In genomic region chr3:147868281-147868680, GRCm38 (mm10) we compare ENCODE assay signal across 35 mouse cellular contexts.
"Had no signal": no experiment of that assay in that cellular context is flagged by ENCODE, and none has a peak within 500 bp of the region (broad histone marks: within the 10 kb centered on the region; RNA-seq: fewer than 3 reads in every experiment).

No protein-coding gene starts in this region.

- ATAC-seq: hindbrain, embryonic 16.5 days; hindbrain, postnatal 0 days; inflammation-experienced regulatory T-cells, adult 6 months; intestine, embryonic 15.5 days; intestine, embryonic 16.5 days; intestine, postnatal 0 days had no signal

- H3K9me3 ChIP-seq: heart, embryonic 10.5 days; heart, embryonic 12.5 days; heart, embryonic 13.5 days; heart, embryonic 15.5 days; hindbrain, embryonic 10.5 days; hindbrain, embryonic 12.5 days; hindbrain, embryonic 13.5 days; hindbrain, embryonic 15.5 days; intestine, embryonic 15.5 days; kidney, embryonic 15.5 days had no signal

- H3K27me3 ChIP-seq: heart, embryonic 12.5 days; heart, embryonic 13.5 days; heart, embryonic 15.5 days; hindbrain, embryonic 12.5 days; hindbrain, embryonic 13.5 days; hindbrain, embryonic 15.5 days; intestine, embryonic 15.5 days; kidney, embryonic 15.5 days had no signal

- H3K4me2 ChIP-seq: heart, embryonic 11.5 days; heart, embryonic 12.5 days; heart, embryonic 13.5 days; heart, embryonic 15.5 days; hindbrain, embryonic 12.5 days; hindbrain, embryonic 13.5 days; hindbrain, embryonic 14.5 days; hindbrain, embryonic 15.5 days; intestine, embryonic 15.5 days; kidney, embryonic 15.5 days had no signal

- H3K36me3 ChIP-seq: heart, embryonic 10.5 days; heart, embryonic 12.5 days; heart, embryonic 13.5 days; heart, embryonic 15.5 days; hindbrain, embryonic 10.5 days; hindbrain, embryonic 12.5 days; hindbrain, embryonic 13.5 days; hindbrain, embryonic 15.5 days; intestine, embryonic 15.5 days; kidney, embryonic 15.5 days had no signal

- H3K4me3 ChIP-seq: heart, embryonic 10.5 days; heart, embryonic 12.5 days; heart, embryonic 13.5 days; heart, embryonic 15.5 days; hindbrain, embryonic 10.5 days; hindbrain, embryonic 12.5 days; hindbrain, embryonic 13.5 days; hindbrain, embryonic 15.5 days; intestine, embryonic 15.5 days; kidney, embryonic 15.5 days; layer of hippocampus, adult 2 months had no signal

- DNase-seq: heart, postnatal 10 days; heart, postnatal 14 days; heart, postnatal 36 days; heart, postnatal 4 days; kidney, adult 11 months; kidney, adult 18-20 months; kidney, adult 2 months; kidney, adult 8-10 months; kidney, adult 9 months; kidney, postnatal 10 days; kidney, postnatal 14 days; kidney, postnatal 25 days; kidney, postnatal 36 days; kidney, postnatal 4 days; layer of hippocampus, adult 9-11 months; layer of hippocampus, postnatal 36 days had no signal

- H3K4me1 ChIP-seq: heart, embryonic 10.5 days; heart, embryonic 12.5 days; heart, embryonic 13.5 days; heart, embryonic 15.5 days; hindbrain, embryonic 10.5 days; hindbrain, embryonic 12.5 days; hindbrain, embryonic 13.5 days; hindbrain, embryonic 15.5 days; intestine, embryonic 15.5 days; kidney, embryonic 15.5 days had no signal

- H3K9ac ChIP-seq: heart, embryonic 12.5 days; heart, embryonic 13.5 days; heart, embryonic 15.5 days; hindbrain, embryonic 12.5 days; hindbrain, embryonic 13.5 days; hindbrain, embryonic 14.5 days; hindbrain, embryonic 15.5 days; intestine, embryonic 15.5 days; kidney, embryonic 15.5 days had no signal

- H3K27ac ChIP-seq: heart, embryonic 10.5 days; heart, embryonic 13.5 days; heart, embryonic 15.5 days; hindbrain, embryonic 10.5 days; hindbrain, embryonic 12.5 days; hindbrain, embryonic 13.5 days; hindbrain, embryonic 14.5 days; hindbrain, embryonic 15.5 days; hindbrain, postnatal 0 days; intestine, embryonic 15.5 days; kidney, embryonic 15.5 days; kidney, postnatal 0 days; layer of hippocampus, adult 2 months had no signal
